Mouse (Mus musculus) embryo, embryonic 11 days (tissue): ENCODE measurements at regions not wholly inside any gene's neighbourhood (a gene's known extent, or its start where the extent isn't known, plus 50 kb on each side); places are given as distances from the start of the nearest gene placed in this dataset.

Experiments used
- DNase-seq: peaks from one replicate; pipeline ENCODE4 v3.0.0-alpha.2; 2015

DNA sequence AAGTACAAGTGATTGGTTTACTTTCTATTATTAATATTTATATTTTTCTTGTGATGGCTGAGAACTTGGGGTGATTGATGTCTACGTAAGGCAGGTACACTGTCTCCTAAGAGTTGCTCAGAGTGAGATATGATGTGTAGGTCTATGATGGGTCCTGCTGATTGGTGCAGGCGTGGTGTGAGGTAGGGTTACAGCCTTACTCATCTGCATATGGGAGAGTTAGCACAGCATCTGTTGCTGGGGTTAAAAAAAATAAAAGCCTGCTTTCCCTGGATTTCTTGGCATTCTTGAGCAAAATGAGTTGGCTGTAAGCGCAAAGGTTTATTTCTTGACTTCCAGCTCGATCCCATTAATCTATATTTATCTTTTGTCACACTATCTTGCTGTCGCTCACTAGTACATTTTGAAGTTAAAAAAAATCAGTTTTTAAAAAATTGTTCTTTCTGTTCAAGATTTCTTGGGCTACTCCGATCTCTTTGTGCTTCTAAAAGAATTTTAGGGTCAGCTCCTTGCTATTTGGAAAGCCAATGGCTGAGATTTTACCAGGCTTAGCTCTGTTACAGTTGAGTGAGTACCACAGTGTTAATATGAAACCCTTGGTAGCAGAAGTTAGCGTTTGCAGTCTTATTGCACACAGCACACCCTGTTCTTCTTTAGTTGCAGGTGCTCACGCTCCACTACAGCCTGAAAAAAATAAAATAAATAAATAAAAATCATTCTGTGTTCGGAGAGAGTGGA is 482.0 kb downstream of the Plekhb2 start:
- no peak for DNase-seq

DNA sequence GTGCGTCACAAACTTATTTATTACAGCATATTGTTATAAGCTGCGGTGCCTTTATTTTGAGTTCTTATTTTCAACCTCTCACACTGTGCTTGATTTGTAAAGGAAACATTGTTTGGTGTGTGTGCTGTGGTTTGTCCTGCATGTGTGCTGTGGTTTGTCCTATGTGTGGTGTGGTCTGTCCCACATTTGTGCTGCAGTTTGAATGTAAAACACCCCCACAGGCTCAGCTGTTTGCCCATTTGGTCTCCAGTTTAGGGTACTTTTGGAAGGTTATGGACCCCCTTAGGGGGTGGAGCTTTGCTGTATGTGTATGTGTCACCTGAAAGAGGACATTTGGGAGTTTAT is 482.5 kb downstream of the Plekhb2 start:
- DNase-seq: no peak

DNA sequence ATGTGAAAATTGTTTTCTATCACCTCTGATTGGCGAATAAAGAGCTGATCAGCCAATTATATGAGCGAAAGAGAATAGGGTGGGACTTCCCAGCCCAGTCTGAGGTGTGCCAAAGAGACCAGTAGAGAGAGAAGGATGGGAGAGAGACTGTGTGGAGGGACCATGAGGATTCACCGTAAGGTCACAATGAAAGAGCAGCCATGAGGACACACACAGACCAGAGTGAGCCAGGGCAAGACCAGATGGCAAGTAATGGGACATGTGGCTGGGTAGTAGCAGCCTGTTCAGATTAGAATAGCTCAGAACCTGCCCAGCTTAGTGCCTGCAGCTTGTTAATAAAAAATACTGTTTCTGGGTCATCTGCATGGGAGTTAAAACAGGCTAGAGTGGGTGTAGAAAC is 487.9 kb downstream of the Plekhb2 start:
- DNase-seq: no peak

DNA sequence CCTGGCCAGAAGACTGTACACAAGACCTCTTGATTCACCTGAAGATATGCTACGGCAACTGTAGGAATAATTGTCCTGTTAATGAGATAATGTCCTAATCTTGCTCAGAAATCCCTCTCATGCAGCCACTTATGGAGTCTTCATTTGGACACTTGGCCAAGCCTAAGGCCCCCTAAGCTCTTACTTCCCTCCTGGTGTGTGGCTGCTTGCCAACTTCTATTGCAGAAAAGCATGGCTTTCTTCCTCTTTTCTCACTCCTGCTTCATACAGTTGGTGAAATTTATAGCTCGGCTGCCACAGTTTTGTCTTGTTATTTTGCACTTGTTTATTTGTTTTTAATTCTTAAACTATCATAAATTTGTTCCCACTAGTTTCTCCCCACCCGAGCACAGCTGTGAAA is 488.4 kb downstream of the Plekhb2 start:
- no peak for DNase-seq

DNA sequence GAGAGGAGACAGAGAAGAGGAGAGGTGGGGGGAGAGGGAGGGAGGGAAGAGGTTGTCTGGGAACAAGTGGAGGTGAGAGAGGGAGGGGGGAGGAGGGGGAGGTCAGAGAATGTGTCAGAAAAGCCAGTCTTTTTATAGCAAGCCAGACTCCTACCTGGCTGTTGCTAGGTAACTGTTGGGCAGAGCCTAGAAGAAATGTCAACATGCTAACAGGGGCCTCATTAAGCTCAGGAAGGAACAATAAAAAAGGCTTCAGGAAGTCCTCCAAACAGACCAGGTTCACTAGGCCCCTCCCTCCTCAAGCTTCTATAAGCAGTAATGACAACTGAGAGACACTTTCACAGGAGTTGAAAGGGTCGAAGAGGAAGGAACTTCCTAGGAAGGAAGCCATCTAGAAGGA is 494.8 kb downstream of the Plekhb2 start:
- DNase-seq: no peak

DNA sequence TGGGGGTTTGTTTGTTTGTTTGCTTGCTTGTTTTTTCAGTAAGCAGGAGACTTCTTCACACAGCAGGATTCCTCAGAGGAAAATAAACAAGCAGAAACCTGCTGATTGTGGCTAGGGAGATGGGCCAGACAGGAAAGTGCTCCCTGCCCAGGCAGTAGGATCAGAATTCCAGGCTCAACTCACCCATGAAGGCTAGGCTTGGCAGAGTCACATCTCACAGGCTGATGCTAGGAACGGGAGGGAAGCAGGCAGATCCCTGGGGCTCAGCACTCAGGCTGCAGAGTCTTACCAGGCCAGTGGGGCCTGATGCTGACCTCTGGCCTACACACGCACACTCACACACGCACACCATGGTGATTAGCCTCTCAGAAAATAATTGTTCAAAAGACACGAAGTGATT is 498.5 kb downstream of the Plekhb2 start:
- no peak for DNase-seq

DNA sequence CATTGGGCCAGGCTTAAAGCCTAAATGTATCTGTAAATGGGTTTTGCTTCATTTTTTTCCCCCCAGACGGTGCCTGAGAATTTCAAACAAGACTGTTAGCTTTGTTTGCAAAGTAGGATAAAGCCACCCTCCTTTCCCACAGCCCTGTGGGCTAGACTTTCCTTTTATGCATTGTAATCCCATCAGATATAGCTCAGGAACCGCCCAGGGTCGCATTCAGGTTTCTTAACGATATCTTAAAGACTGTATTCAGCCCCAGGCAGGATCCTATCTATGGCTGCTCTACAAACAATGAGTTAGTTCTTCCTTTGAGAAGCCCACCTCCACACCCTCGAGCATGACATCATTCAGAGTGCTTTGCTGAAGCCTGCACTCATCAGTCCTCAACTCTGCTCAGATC is 509.2 kb downstream of the Plekhb2 start:
- DNase-seq: peak; percentile 1

DNA sequence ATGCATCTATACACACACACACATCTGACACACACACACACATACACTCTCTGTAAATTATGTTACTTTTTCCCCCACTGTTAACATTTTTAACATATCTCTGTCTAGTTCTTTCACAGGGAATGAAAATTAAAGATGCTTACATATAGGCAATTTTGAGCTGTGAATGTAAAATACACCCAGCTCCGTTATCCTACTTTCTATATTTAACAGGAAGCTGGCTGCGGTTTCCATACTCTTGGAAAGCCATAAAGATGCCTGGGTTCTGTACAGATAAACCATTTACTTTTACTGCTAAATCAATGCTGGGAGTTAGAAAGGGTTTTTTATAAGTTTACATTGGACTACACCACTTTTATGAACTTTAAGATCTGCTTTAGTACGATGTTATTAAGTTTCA is 511.7 kb downstream of the Plekhb2 start:
- DNase-seq: no peak

DNA sequence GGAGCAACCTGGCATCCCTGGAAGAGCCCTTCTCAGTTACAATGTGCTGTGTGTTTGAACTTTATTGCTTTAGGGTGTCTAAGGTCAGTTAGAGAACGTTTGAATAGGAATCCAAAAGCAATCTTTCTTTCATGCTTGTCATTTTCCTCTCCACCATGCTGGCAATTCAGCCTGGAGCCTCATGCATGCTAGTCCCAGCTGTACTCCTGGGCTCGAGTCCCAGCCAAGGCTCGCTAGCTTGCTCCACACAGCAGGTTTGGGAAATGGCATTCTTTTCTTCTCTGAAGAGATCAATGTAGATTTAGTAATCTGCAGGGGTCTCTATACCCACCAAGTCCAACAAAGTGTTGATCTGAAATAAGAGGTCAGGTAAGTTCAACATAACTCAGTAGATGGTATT is 513.1 kb downstream of the Plekhb2 start:
- no peak for DNase-seq

DNA sequence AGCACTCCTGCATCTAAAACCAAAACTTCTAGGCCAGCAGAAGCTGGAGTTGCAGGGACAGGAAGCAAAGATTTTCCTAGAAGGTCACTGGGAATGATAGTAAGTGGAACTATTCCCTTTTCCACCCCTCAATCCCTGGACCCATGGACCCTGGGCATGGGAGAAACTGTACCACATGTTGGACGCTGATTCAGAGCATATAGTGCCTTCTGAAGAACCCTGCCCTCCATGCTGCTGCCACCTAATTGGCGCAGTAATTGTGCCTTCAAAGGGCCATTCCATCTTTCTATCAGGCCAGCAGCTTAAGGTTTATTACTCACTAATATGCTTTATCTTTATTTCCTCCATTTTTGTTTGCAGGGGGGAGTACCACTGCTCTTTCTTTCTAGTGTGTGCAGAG is 516.8 kb downstream of the Plekhb2 start:
- DNase-seq: no peak

DNA sequence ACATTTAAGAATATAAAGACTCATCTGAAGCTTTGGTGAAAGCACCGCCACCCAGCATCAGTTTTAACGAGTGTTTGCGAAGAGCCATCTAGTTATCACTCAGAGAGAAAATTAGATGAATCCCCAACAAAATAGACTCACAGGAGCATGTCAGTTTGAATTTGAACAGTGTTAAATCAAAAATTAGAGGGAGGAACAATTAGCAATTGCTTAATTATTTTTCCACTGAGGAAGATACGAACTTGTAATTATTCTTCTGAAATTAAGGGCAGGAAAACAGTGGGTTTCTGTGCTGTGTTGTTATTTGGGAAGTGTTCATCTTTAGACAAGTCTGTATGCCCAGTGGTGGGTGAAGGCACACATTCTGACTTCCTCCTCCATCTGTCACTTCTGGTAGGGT is 523.0 kb downstream of the Plekhb2 start:
- DNase-seq: no peak

DNA sequence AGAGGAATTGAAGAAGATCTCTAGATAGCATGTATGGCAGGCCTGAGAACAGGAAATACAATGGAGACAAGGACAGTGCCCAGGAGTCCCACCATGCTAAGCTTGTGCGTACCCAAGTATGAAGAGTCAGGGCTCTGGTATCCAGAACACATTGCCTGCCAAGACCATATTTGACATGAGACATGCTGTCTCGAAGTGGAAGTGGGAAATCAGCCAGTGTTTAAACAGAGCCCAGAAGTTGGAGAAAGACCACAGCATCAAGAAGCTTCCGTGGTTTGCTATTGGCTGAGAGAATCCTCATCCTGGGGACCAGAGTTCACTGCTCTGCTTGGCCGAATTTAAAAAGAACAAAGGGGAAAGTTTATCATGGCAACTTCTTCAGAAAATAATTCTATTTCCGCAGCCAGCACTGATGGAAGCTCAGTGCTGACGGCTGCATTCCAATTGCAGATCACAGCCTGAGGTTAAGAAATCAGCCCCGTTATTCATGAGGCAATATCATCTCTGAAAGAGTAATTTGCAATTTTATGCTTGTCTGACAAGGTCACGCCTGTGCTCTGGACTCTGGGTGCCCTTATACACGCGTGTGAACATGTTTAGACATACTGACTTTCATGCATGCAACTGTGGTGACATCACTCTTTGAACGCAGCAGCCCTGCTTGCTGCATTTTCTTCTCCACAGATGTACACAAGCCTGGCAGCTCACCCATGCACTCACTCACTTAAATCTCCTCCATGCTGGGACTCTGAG is 531.0 kb downstream of the Plekhb2 start:
- no peak for DNase-seq

DNA sequence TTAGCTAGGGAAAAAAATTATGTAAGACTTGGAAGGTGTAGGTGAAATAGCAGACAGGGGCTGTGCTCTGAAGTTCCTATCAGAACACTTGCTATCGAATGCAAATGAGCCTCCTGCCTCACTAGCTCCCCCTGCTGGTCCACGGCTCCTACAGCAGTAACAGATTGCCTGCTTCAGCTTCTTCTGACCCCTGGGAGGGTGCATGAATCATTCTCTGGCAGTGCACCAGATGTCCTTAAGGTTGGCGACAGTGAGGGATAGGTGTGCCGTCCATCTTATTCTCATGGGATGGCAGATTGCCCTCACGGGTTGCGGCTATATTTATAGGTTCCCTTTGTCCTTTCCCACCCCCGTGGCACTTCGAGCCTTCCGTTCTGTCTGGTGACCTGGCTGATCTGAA is 535.7 kb downstream of the Plekhb2 start:
- peak; percentile 81 for DNase-seq

DNA sequence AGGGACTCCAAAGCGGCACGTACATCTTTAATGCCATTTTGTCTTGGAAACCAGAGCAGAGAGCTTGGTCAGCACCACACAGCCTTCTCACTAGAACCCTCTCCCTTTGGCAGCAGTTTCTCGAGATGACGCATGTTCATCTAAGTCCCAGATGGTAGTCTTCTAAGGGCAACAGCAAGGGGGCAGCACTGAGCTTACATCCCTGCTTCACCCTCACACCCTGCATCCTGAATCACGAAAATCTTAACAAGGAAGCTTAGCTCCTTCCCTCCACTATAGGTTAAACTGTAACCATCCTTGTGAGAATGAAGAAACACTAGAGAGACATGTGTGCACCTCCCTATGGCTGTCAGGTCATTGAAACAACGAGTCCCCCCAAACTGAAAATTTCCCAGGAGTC is 538.4 kb downstream of the Plekhb2 start:
- peak; percentile 67 for DNase-seq

DNA sequence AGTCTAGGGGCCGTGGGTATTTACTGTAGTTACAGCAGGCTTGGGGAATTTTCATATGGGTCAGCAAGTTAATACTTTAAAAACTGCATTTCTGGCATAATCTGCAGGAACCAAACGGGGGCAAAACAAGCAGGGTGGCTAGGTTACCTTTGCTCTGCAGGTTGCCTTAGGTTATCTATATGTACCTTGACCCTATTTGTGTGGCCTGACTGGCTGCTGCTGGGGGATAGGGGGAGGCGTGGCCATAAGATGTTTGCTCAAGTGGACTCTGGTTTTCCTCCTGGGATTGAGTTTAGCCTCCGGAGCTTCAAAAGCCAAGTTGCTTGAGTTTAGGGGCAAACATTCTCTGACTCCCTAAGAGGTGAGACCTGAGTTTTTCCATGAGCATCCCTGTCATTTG is 540.6 kb downstream of the Plekhb2 start:
- no peak for DNase-seq

DNA sequence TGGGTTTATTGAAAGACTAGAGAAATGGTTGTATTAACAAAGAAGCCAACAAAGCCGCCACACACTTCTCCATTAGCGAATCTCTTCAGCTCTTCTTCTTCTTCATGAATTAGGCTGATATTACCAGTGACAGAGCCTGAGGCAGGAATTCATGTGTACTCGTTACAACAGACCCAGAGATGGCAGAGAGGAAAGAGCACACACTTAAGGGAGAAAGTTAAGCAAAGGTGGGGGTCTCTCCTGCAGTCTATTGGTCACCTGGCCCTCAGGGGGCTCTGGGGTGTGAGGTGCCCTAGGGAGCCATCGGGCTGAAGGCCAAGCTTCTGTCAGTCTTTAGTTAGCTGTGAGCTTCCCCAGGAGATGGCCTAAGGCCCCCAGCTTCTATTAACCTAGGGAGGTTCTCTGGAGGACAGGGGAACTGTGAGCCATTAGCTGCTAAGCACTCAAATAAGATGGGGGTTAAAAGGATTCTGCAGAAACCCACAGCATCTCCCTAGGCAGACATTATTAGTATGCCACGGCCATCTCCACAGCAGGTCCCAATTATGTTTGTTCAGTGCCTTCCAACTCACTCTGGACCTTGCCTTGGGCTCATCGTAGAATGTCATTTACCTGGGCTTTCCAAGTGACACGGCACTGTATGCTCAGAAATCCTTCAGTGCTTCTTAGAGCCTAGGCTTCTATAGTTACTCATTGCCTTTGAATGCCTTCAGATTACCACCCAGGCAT is 541.2 kb downstream of the Plekhb2 start:
- no peak for DNase-seq

DNA sequence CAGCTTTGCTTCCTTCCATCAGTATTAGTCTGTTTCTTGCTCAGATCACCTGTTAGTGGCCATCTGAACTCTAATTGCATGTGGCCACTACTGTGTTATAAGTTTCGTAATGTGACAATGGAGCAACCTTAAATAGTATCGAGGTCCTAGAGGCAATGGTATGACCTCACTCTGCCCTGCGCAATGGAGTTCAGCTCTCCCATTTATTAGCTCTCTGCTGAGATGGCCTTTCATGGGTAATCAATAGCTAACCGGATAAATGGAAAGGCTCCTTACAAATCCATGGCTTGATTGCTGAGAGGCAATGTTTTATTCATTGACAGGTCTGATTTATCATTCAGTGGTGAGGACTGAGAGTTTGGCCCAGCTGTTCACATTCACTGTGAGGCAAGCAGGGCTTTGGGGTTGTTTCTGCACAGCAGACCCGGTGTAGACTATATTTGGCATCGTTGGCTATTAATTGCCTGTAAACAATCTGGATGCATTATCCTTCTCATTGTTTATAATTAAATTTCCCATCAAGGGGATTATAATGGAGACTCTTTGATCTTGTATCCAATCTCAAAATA is 543.9 kb downstream of the Plekhb2 start:
- DNase-seq: peak; percentile 23

DNA sequence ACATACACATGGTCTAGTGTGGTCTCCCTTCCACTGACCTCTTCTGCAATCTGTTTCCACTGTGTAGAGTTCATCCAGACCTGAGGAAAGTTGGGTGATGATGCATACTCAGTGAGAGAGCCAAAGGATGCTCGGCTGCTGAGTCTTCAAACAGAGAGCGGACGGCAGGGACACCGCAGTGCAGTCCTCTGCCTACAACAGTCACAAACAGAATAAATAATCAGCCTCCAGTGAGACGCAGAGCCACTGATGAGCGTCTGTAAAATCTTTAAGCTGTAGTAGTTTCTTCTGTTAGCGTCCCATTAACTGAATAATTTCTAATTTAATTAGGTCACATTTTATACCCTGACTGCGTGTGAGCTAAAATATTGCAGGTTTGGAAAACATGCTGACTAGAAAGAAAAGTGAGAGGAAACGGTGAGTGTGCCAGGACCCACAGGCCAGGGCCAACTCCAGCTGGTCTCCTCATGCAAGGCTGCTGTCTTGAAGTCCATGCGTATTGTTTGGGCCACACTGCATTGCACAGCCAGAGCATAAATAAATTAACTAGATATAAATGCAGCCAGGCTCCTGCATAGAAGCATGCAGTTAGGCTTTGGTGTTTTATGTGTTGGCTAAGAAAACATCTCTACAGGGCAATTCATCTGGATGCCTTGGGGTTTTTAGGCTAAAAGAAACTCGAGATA is 551.0 kb downstream of the Plekhb2 start:
- DNase-seq: no peak

DNA sequence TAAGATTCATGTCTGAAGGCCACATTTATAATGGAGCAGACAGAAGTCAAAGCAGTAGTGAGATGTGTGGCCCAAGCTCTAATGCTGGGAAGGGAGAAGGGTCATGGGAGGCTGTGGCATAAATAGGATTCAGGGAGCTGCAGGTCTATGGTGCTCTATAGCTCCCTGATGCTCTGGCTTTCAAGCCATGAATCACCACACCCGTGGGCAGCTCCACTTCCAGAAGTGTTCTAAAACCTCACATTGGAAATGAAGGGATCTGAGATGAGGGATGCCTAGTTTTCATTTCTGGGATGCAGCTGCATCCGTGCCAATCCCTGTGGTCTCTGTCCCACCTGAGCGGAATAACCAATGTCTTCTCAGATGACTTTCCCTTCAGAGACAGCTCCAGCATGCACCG is 553.2 kb downstream of the Plekhb2 start:
- no peak for DNase-seq

DNA sequence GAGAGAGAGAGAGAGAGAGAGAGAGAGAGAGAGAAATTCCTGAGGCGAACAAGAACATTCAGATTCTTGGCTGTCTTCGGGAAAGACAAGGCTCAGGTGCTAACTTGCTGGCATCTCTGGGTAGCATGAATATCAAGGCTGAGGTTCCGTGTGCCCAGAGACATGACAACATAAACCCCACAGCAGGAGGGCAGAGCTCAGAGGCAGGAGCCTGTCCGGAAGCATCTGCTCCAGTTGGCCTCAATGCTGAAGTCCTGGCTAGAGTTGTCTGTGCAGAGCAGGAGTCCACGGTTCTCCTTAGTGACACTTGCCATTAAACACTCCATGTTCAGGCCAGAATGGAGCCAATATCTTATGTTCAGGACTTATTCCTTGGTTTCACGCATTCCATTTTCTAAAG is 555.6 kb downstream of the Plekhb2 start:
- DNase-seq: no peak

DNA sequence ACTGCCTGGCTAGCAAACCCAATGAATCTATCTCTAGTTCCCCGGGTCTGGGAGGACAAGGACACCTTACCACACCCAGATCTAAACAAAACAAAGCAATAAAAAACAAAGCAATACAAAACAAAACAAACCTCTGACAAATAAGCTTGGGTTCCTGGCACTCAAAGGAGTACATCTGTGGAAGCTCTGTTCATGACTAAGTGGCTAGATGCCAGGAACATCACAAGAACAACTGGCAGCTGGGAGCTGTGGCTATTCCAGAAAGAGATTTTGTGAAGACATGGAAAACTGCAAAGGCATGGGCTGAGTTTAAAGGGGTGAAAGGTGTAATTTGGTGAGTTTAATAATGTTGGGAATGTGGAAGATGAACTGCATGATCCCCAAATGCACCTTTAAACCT is 565.9 kb downstream of the Plekhb2 start:
- DNase-seq: no peak

DNA sequence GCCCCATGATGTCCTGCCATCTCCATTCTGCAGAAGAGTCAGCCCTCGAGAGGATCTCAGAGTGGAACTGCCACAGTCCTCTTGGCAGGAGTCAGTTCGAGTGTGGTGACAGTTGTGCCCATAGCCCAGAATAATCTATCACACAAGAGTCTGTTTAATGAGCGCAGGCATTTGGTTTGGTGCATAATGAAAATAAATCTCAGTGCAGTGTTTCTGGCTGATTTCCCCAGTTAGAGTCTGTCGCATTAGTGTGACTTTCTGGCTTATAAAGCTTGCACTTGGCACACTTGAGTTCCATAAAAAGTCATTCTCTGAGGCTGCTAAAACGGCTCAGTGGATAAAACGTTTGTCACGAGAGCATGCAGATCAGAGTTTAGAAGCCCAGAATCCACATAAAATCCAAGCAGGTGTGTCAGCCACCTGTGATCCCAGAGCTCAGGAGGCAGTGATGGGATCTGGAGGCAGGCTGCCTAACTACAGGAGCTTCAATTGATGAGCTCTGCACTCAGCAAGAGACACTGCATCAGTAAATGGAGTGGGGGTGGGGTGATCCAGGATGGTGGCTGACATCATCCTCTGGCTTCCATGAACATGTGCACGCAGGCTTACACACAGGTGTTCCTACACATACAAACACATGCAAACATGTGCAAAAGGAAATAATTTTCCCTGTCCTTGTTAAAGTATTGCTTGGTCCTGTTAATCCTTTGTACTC is 578.5 kb downstream of the Plekhb2 start:
- DNase-seq: no peak

DNA sequence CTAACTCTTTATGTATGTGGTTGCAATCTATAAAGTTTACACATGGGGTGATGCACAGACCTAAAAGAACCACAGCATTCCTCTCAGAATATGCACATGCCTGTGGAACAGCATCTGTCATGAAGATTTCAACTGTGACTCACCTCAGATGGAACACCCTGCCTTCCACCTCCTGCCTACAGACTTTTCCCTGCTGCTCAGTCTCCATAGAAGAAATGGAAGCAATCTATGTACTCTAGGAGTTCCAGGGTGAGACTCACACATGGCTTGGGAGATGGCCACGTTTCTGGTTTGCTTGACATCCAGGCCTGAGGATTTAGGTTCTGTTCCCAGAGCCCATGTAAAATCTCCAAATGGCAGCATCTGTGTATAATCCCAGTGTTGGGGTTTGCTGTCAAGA is 579.7 kb downstream of the Plekhb2 start:
- DNase-seq: no peak
